Mouse (Mus musculus) C2C12 (cell line): Measurements from ENCODE around the gene Rtl9.

Experiments
- CTCF ChIP-seq: IDR thresholded peaks from one replicate; pipeline ENCODE4 v1.5.1; 2011; ENCODE audit not compliant: control insufficient read depth, insufficient read depth, insufficient read length
- MAX ChIP-seq: IDR thresholded peaks from one replicate; pipeline ENCODE4 v1.6.1; 2011; ENCODE audit warnings: mild to moderate bottlenecking, control low read depth
- MYOD1 ChIP-seq: IDR thresholded peaks from one replicate; pipeline ENCODE4 v1.6.1; 2011; ENCODE audit warnings: low read depth; ENCODE audit not compliant: control insufficient read depth, insufficient read length
- MYOG ChIP-seq: IDR thresholded peaks from one replicate; pipeline ENCODE4 v1.6.1; 2011; ENCODE audit not compliant: control insufficient read depth, insufficient read length; ENCODE audit errors: extremely low read depth
- USF1 ChIP-seq: IDR thresholded peaks from one replicate; pipeline ENCODE4 v1.6.1; 2011; ENCODE audit warnings: low read depth, mild to moderate bottlenecking, control low read depth, moderate library complexity

- TF ChIP-seq USF1 (no peak), CTCF (no peak), MYOG (no peak), MAX (no peak), MYOD1 (no peak)
These were observed 32.3 kb upstream of the Rtl9 start for GRCm38 (mm10) chrX:143067115-143067514.
